Mouse (Mus musculus) liver, adult (tissue): ENCODE data around the gene 1500009L16Rik.

Source experiments
- GATA4 ChIP-seq: IDR thresholded peaks from 2 replicates; pipeline ENCODE4 v1.6.1; 2014; ENCODE audit warnings: mild to moderate bottlenecking, low read length; ENCODE audit not compliant: insufficient replicate concordance

The 1500009L16Rik gene

DNA sequence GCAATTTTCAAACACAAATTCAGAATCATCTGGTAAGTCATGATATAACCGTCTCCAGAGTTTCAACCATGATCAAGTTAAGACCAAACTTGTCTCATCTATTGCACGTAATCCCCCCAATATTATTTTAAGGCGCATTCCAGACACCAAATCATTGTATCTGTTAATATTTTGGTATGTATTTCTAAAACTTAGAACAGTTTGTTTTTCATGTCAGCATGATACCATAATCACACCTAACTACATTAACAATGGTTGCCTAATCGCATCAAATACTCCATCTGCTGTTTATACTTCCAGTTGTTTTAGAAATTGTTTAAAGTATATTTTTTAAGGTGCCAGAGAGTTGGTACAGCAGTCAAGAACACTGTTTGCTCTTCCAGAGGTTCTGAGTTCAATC lies 72.8 kb downstream of the 1500009L16Rik start:
- no peak for TF ChIP-seq GATA4

DNA sequence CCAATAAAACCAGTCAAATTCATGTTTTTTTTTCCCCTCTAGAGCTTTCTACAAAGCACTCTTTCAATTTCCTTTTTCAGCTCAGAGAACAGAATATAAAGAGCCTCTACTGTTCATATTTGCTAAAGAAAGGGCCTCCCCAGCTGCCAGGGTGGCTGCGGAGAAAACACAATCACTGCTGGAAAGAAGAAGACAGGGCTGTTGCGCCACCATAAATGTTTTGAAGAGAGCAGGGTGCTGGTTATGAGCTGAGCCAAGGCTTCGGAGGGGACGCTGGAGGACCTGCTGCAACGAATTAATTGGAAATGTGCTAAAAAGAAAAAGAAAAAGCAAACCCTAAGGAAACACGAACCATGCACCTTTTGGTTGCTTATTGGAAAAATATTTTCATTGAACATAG lies 81.4 kb downstream of the 1500009L16Rik start:
- TF ChIP-seq GATA4 = no peak

DNA sequence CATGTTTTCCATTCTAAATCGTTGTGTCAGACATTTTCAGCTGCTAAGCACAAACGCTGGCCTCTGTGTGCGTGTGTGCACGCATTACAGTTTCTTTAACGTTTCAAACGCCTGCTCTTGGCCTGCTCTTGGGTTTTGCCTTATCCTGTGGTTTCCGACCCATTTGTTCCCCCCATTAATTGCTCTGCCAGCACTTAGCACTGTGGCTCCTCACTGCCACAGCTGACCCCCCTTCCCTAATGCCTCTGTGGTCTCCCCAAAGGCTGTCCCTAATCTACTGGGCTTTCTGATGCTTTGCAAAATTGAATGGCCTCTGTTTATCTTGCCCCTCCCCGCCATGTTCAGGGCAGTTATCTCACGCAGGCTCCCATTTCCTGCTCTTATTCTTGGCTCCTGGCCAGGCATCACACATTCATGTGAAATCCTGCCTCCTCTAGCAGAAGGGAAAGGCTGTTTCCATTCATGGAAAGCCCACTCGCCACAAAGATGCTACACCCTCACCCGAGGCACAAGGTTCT lies 82.6 kb downstream of the 1500009L16Rik start:
- peak; percentile 41; the same call in 1 of the 2 replicates for TF ChIP-seq GATA4

DNA sequence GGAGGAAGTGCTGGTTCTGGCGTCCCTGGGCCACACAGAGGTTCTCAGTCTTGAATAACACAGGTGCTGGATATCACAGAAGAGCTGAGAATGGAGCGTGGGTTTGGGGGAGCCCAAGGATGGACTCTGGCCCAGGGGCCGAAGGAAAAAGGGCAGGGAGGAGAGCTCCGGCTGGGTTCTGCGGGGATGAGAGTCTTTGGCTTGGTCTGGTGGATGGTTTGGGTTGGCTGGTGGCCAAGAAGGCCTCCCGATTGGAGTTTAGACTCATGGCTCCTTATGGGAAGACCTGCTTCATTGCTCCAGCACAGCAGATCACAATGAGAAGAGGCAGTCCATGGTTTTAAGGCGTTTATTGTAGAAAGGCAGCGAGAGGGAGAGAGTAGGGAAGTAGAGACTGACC lies 84.6 kb downstream of the 1500009L16Rik start:
- no peak for TF ChIP-seq GATA4
